Mouse (Mus musculus) liver, adult 2 months (tissue): ENCODE data around the gene Prim2. TPM values are rescaled to one million over a fixed set of nuclear protein-coding genes. Genes with fewer than 3 reads are reported as not detected.

Experiments used
- DNase-seq: peaks from one replicate; pipeline ENCODE4 v3.0.0-alpha.2; 2011; ENCODE audit warnings: low read depth, low spot score; ENCODE audit errors: extremely low read depth
- H3K27ac ChIP-seq: fragments of 200-500 bp; replicated peaks from 2 replicates; pipeline ENCODE4 v1.5.1; 2012; ENCODE audit warnings: low read depth, mild to moderate bottlenecking, control low read depth, inconsistent platforms, low read length; ENCODE audit not compliant: insufficient read depth
- H3K27me3 ChIP-seq: fragments of 200-500 bp; 2 replicates; pipeline ENCODE4 v1.6.1; 2012; ENCODE audit warnings: mild to moderate bottlenecking, moderate library complexity, low read length, inconsistent platforms; ENCODE audit not compliant: control insufficient read depth, insufficient read depth
- H3K36me3 ChIP-seq: fragments of 200-500 bp; 2 replicates; pipeline ENCODE4 v1.6.1; 2012; ENCODE audit warnings: low read length, inconsistent platforms; ENCODE audit not compliant: control insufficient read depth, insufficient read depth
- H3K4me1 ChIP-seq: fragments of 200-500 bp; 2 replicates; pipeline ENCODE4 v1.6.1; 2011; ENCODE audit warnings: low read length; ENCODE audit not compliant: control insufficient read depth, insufficient read depth
- H3K4me3 ChIP-seq: fragments of 200-500 bp; 2 replicates; pipeline ENCODE4 v1.5.1; 2011; ENCODE audit warnings: low read depth, mild to moderate bottlenecking, control low read depth, low read length, moderate library complexity; ENCODE audit not compliant: insufficient read depth
- H3K79me2 ChIP-seq: fragments of 200-500 bp; 2 replicates; pipeline ENCODE4 v1.6.1; 2012; ENCODE audit warnings: inconsistent platforms, mild to moderate bottlenecking, low read length, moderate library complexity; ENCODE audit not compliant: control insufficient read depth, insufficient read depth
- H3K9ac ChIP-seq: fragments of 200-500 bp; 2 replicates; pipeline ENCODE4 v1.6.1; 2012; ENCODE audit warnings: low read depth, mild to moderate bottlenecking, control low read depth, inconsistent platforms, low read length
- CTCF ChIP-seq: fragments of 200-500 bp; IDR thresholded peaks from 2 replicates; pipeline ENCODE4 v1.5.1; 2011; ENCODE audit warnings: low read depth, low read length, control low read depth
- POLR2A ChIP-seq: fragments of 200-500 bp; IDR thresholded peaks from 2 replicates; pipeline ENCODE4 v1.6.1; 2011; ENCODE audit warnings: low read length, control low read depth; ENCODE audit not compliant: insufficient read depth; ENCODE audit errors: extremely low read depth
- WGBS: fragments of 180-500 bp; shearing (Covaris S2); methylation state at CpG from one replicate; pipeline ENCODE4 v1.1.7; 2018; 5-methylcytosine and 5-hydroxymethylcytosine counted together
- polyA plus RNA-seq: library from polyadenylated mRNA; depleted of rRNA; stranded (reverse); fragments of >200 nt; gene quantifications from 2 replicates; pipeline ENCODE4 v1.2.3, GENCODE M21; 2012; rRNA removed
- total RNA-seq: library from RNA; depleted of rRNA; stranded (reverse); fragments of >200 nt; gene quantifications from 2 replicates; pipeline ENCODE4 v1.2.3, GENCODE M21; 2014; rRNA removed

Gene Prim2
- total RNA-seq (5.0 and 5.1 TPM in 2 replicates), polyA plus RNA-seq (1.2 and 1.5 TPM in 2 replicates)

- Histone ChIP-seq H3K79me2 (no peaks in the 10 kb centered on the region), H3K4me3 (peak within 1 kb of the TSS; percentile 78), H3K27me3 (no peaks in the 10 kb centered on the region), H3K27ac (0 out of 2 replicates have a peak within 1 kb of the TSS, but pooled peaks have one; percentile 6), H3K4me1 (0 out of 2 replicates have a peak, but pooled peaks cover 2% of the 10 kb centered on the region), H3K9ac (peak within 1 kb of the TSS; percentile 71), H3K36me3 (no peaks in the 10 kb centered on the region)
- peak; percentile 61 for DNase-seq
- TF ChIP-seq CTCF: no peak
- TF ChIP-seq POLR2A: 0 out of 2 replicates have a peak, but pooled peaks have one; percentile 46
- WGBS: under 1% methylated on average over 26 of the region's 26 CpGs
Observed at GRCm38 (mm10) chr1:33669708-33670141, at the start of gene Prim2. Prim2 (minus strand) TSS chr1:33669795.

GRCm38 (mm10) chr1:33717636-33718035 lies 48.0 kb upstream of the Prim2 start:
- Histone ChIP-seq H3K79me2 (no peaks in the 10 kb centered on the region), H3K36me3 (no peaks in the 10 kb centered on the region), H3K27me3 (no peaks in the 10 kb centered on the region; the same call in 1 of the 2 replicates), H3K4me3 (no peak overlapping the region), H3K9ac (no peak overlapping the region), H3K27ac (no peak overlapping the region), H3K4me1 (no peaks in the 10 kb centered on the region)
- 81% methylated on average over 1 of the region's 1 CpGs for WGBS
- DNase-seq: no peak
- TF ChIP-seq POLR2A (no peak), CTCF (no peak)

DNA sequence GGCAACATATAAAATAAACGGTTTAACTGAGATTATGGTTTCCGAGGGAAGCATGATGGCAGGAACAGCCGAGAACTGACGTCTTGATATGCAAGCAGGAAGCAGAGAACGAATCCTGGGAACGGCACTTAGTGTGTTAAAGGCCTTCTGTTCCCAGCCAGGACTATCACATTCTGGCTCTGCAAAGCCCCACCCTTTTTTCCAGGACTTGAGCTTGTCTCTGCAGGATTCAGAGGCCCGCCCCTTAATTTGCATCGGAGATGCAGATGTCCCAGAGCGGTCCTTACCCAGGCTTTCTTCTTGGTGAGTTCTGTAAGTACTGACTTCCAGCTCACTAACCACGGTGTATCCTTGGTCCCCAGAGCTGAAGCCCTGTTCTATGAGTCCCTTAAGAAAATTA lies 45.2 kb upstream of the Prim2 start:
- no peak for TF ChIP-seq POLR2A
- TF ChIP-seq CTCF: no peak
- no peak for DNase-seq
- Histone ChIP-seq H3K9ac (no peak overlapping the region), H3K36me3 (no peaks in the 10 kb centered on the region), H3K27me3 (no peaks in the 10 kb centered on the region; the same call in 1 of the 2 replicates), H3K4me1 (no peaks in the 10 kb centered on the region), H3K27ac (no peak overlapping the region), H3K79me2 (no peaks in the 10 kb centered on the region), H3K4me3 (no peak overlapping the region)
- WGBS: 10% methylated on average over 10 of the region's 10 CpGs

GRCm38 (mm10) chr1:33712026-33712425 lies 42.4 kb upstream of the Prim2 start:
- Histone ChIP-seq H3K27me3 (no peaks in the 10 kb centered on the region; the same call in 1 of the 2 replicates), H3K79me2 (no peaks in the 10 kb centered on the region), H3K4me3 (no peak overlapping the region), H3K27ac (no peak overlapping the region), H3K9ac (no peak overlapping the region), H3K36me3 (no peaks in the 10 kb centered on the region), H3K4me1 (no peaks in the 10 kb centered on the region)
- DNase-seq: no peak
- WGBS: 91% methylated on average over 5 of the region's 5 CpGs
- TF ChIP-seq CTCF (no peak), POLR2A (no peak)

GRCm38 (mm10) chr1:33709615-33710014 lies 40.0 kb upstream of the Prim2 start:
- H3K27me3 ChIP-seq: no peaks in the 10 kb centered on the region; the same call in 1 of the 2 replicates
- no peak overlapping the region for H3K4me3 ChIP-seq
- H3K4me1 ChIP-seq: no peaks in the 10 kb centered on the region

GRCm38 (mm10) chr1:33701244-33701643 lies 31.6 kb upstream of the Prim2 start:
- 91% methylated on average over 3 of the region's 3 CpGs for WGBS
- H3K27ac ChIP-seq: no peak overlapping the region
- TF ChIP-seq CTCF: no peak
- TF ChIP-seq POLR2A: no peak
- H3K9ac ChIP-seq: no peak overlapping the region
- no peaks in the 10 kb centered on the region for H3K4me1 ChIP-seq
- H3K79me2 ChIP-seq: no peaks in the 10 kb centered on the region
- no peaks in the 10 kb centered on the region for H3K36me3 ChIP-seq
- no peak overlapping the region for H3K4me3 ChIP-seq
- DNase-seq: no peak
- H3K27me3 ChIP-seq: no peaks in the 10 kb centered on the region

More at GRCm38 (mm10) chr1:33709615-33710014, 40.0 kb upstream of the Prim2 start:
- Histone ChIP-seq H3K36me3 (no peaks in the 10 kb centered on the region), H3K79me2 (no peaks in the 10 kb centered on the region), H3K9ac (no peak overlapping the region), H3K27ac (no peak overlapping the region)
- 54% methylated on average over 2 of the region's 2 CpGs for WGBS
- no peak for DNase-seq
- no peak for TF ChIP-seq CTCF
- no peak for TF ChIP-seq POLR2A
